Mouse (Mus musculus): Measurements from ENCODE around the gene Sorcs2.

Gene Sorcs2

GRCm38 (mm10) chr5:36069503-36070360 is 328.2 kb downstream of the Sorcs2 start:
- DNase-seq (ENCODE audit: low spot score in 2 of 2) = peak; percentile 18 to 19

- DNase-seq (ENCODE audit: low spot score in 2 of 2) = no peak
Measured at GRCm38 (mm10) chr5:36067651-36068181, 330.2 kb downstream of the Sorcs2 start.

DNA sequence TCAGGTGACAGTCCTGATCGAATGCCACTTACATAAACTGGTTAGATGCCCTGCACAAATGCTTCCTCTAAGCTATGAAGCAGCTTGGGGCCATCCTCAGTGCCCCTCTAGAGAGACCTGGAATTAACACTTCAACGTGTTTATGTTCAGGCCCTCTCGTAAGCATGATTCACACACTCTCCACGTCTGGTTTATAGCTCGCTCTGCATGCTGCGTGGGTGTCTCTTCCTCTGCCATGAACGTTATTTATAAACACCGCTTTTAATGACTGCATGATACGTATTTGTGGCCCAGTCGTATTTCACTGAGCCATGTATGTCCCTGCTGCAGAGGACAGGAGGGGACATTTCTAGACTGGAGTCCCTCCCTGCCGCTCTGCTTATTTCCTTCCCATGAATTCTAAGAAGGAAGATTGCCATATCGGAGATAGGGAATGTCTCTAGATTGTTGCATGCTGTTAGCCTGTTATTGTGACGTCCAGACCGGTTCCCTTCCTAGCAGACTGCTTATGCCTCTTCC is 340.1 kb downstream of the Sorcs2 start:
- DNase-seq (ENCODE audit: low spot score in 2 of 2) = no peak

DNA sequence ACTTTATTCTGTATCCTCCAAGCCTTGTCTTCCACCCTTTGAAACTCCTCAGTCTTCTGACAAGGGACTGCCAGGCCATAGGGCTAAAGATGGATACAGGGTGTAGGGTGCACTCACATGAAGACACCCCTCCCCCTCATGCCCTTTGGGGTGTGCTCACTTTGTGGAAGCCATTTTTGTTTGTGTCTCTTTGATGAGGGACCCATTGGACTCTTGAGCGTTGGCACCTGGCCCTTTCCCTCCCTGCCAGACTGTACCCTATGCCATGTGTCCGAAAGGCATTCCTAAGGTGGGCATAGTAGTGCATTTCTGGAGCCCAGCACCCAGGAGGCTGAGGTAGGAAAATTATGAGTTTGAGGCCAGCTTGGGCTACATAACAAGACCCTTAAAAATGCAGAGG is 341.0 kb downstream of the Sorcs2 start:
- DNase-seq (ENCODE audit: low spot score in 2 of 2) = no peak

DNA sequence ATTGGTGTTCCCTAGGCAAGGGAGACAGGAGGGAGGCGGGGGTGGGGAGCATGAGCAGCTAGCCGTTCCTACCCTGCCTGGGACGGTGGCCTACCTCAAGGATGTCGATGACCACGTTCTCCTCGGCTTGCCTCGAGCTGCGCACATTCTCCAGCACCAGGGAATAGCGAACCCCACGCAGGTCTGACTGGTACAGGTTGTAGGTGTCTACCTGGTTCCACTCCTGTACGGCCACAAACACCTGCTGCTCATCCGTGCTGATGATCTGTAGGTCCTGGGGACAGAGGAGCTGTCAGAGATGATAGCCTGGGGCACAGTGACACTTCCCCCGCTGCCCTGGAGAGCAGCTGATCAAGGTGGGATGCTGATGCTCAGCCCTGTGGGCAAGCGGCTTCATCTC is 342.1 kb downstream of the Sorcs2 start:
- no peak for DNase-seq (ENCODE audit: low spot score in 2 of 2)

DNA sequence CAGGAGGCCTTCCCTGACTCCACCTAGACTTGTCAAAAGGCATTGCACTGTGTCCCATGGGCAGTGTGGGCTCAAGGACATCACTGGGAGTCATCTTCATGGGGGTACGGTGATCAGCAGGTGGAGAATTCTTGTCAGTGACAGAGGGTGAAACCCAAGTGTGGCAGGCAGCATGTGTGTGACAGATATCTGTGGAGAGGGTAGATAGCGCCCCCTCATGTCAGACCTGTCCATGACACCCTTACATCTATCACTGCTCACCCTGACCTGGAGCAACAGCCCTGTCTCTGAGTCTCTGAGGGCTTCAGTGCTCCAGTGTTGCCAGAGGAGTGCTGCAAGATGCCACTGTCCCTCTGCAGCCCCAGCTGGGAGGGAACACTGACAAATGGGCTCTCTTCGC is 343.4 kb downstream of the Sorcs2 start:
- DNase-seq (ENCODE audit: low spot score in 2 of 2) = no peak

DNA sequence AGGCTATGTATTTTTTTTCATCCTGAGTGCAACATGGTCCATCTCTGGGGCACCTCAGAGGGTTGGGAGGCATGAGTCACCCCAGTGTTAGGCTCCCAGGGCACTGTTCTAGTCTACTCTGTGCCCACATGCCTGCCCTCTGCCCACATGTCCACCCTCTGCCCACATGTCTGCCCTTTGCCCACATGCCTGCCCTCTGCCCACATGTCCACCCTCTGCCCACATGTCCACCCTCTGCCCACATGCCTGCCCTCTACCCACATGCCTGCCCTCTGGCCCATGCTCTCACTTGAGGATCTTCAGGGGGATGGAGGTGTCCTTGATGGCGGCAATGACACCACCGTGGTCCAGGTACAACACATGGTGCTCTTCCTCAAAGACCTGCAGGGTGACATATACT is 354.8 kb downstream of the Sorcs2 start:
- no peak for DNase-seq (ENCODE audit: low spot score in 2 of 2)

- DNase-seq (ENCODE audit: low spot score in 2 of 2) = no peak
Measured at GRCm38 (mm10) chr5:36041756-36042155, 356.2 kb downstream of the Sorcs2 start.

- DNase-seq (ENCODE audit: low spot score in 2 of 2) = no peak
Measured at GRCm38 (mm10) chr5:36041236-36041562, 356.7 kb downstream of the Sorcs2 start.

GRCm38 (mm10) chr5:36040398-36041235 is 357.3 kb downstream of the Sorcs2 start:
- DNase-seq (ENCODE audit: low spot score in 2 of 2) = no peak

DNA sequence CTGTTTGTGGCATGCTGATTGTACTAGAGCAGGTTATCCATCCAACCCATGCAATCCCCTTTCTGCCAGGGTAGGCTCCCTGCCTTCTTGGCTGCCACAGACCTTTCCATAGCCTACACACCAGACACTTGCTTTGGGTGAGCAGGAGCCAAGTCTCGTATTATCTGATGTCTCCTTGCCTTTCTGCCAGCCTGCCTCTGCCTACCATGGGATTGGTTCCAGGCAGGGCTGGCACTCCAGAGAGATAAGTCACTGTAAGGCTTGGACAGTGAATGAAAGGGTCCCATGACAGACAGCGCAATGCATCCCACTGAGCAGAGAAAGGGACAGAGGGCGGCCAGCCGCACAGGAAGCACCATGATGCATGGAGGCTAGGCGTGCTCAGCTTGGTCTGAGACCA is 358.3 kb downstream of the Sorcs2 start:
- no peak for DNase-seq (ENCODE audit: low spot score in 2 of 2)

DNA sequence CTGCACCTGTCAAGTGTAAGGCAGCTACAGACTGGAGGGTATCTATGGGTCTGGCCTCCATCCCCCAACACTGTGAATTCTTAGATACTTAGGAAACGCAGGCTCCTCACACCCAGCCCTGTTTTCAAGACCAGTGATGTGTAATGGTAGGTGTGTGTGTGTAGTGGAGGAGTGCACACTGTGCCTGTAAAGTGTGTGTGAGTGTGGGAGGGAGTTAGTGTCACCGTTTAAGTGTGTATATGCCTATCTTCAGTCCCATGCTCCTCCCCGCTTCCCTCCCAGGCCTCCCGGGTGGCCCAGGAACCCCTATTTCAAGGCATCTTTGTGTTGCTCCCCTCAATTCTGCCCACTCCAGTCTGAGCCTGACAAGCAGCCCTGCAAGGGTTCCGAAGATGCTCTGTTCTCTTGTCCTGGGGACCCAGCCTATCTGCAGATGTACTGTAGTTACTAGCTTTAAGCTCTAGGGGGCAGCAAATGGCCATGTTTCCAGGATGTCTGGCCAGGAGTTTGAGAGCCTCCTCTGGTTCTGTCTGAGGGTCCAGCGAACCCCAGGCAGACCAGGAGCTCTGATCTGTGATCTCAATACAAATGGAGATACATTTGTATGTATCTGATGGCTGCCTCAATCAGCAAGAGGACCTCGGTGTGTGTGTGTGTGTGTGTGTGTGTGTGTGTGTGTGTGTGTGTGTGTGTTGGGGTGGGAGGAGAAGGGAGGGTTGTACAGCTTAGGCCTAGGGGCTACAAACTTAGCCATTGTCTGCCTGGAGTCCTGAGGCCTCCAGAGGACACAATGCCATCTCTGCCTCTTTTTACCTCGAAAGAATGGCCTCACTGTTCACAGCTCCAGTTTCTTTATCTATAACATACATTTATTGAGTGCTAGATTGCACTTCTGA is 364.2 kb downstream of the Sorcs2 start:
- peak; percentile 23 to 45 for DNase-seq (ENCODE audit: low spot score in 2 of 2)

DNA sequence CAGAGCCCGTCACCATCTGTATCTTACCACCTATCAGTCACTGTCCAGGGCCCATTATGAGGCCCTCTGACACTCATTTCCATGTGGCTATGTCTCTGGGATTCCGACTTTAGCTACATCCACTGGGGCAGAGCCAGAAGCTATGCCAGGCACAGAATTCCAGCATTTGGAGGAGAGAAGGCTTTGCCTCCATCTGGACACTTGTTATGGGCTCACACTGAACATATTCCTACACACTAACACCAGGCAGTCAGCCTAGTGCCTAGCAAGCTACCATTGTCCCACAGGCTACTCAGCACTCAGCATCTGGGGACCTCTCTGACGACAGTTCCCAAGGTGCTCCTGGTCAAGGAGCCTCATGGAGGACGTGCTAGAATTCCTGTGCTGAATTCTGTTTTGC is 372.9 kb downstream of the Sorcs2 start:
- no peak for DNase-seq (ENCODE audit: low spot score in 2 of 2)

GRCm38 (mm10) chr5:36024003-36024685 is 373.8 kb downstream of the Sorcs2 start:
- no peak for DNase-seq (ENCODE audit: low spot score in 2 of 2)

DNA sequence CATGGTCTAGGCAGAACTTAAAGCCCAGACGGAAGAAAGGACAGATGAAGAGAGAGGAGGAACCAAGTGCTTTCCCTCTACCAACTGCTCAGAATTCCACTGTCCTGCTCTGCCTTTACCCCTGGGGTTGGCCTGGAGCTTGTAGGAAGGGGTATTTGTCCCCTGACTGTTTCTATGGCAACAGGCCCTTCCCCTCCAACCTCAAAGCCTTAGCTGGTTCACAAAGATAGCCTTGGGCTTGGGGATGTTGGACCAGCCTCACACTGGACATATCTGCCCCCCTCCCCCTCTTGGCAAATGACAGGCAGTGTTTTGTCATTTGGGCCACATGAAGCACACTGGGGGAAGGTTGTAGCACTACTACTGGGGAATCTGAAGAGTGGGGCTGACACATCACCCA is 375.6 kb downstream of the Sorcs2 start:
- no peak for DNase-seq (ENCODE audit: low spot score in 2 of 2)

- no peak for DNase-seq (ENCODE audit: low spot score in 2 of 2)
Measured at GRCm38 (mm10) chr5:36021091-36021490, 376.8 kb downstream of the Sorcs2 start.

GRCm38 (mm10) chr5:36018366-36018765 is 379.6 kb downstream of the Sorcs2 start:
- DNase-seq (ENCODE audit: low spot score in 2 of 2) = no peak

DNA sequence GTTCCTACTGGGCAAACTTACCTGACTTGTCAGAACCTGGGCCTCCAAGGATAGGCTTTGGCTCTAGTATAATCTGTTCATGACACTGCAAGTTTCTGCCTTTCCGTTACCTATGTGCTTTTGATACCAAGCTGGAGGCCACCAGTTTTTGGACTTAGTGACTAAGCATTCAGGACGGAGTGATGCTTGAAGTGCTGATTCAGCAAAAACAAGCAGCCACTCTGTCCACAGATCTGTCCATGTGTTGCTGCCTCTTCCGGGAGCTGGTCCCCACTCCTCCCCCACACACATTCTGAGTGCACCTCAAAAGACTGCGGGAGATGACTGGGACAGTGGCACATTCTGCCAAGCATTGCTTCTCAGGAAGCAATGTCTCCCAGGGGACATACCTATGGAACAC is 388.5 kb downstream of the Sorcs2 start:
- no peak for DNase-seq (ENCODE audit: low spot score in 2 of 2)

DNA sequence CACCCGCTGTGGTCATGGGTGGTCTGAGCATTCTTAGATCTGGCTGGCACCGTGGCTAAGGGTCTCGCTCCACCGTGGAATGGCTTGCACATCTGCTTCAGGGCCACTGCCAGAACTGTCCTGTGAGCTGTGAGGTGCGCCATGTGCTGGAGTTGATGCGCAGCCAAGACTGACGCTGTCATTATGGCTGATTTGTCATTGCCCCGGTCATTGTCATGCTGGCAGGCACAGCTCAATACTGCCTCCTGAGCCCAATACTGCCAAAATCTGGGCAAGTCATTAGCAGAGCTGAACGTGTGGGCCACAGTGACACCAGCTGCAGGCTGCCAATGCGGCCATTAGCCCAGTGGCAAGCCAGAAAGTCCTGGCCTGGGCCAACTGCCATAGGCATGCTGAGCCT is 390.3 kb downstream of the Sorcs2 start:
- DNase-seq (ENCODE audit: low spot score in 2 of 2) = peak; percentile 9 to 17

DNA sequence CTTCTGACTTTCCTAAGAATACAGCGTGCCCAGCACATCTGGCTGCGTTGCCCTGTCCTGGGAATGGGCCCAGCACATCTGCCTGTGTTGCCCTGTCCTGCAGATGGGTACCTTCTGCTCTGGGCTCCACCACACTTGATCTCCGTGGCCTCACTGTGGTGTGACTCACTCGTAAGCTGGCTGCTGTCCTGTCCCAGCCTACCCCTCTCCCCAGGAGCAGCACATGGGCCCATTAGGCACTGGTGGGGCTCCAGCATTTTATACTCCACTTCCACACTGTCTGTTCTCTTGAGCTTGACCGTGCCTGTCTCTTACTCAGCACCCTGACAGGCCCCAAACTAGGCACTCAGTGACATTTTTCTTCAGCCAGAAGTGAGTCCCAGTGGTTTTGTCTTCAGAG is 391.4 kb downstream of the Sorcs2 start:
- DNase-seq (ENCODE audit: low spot score in 2 of 2) = no peak

DNA sequence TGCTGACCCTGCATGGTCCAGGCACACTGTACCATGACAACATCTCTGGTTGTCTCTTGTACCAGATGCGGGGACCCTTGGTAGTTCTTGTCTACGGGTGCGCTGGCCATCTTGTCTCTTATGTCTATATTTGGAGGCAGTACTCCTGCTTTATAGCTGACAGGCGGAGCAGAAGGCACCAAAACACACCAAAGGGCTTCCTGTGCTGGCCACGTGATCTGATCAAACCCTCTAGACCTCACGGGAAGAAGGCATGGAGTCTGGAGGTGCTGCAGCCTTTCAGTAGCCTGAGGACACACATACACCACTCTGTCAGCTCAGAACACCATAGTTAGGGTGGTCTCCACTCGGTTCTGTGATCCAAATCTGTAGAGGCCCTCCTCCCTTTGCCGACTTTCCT is 391.8 kb downstream of the Sorcs2 start:
- DNase-seq (ENCODE audit: low spot score in 2 of 2) = no peak
